Mouse (Mus musculus): ENCODE measurements around the gene Psmc1.
A peak's percentile ranks its signal among the peaks of the same experiment; 100 is the strongest.

The Psmc1 gene

DNA sequence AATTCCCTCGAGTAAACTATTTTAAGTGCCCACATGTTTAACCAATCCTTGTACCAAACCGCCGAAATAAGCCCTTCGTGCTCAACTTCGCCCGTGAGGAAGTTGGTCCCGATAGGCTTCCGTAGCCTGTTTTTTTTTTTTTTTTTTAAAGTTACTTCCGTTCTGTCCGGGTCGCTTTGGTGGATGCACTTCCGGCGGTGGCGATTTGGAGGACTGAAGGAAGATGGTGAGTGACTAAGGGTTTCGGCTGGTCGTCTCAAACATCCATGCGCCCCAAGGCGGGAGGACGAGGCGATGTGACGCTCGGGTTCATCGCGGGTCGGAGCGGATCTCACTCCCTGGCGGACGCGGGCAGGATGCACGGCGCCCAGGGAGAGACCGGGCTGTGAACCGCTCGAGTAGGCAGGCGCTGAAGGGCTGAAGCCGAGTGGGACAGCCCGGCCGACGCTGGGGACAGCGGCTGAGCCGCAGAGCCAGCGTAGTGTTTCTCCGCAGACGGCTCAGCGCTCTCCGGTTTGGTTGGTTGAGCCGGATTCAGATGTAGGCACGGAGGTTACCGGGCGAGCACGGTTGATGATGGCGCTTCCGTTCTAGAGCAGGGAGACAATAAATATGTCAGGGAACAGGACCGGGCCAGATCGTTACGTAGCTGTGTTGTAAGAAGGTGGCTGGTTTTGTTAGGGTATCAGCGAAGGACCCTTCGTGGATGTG is at the start of gene Psmc1:
Gene Psmc1, plus strand, starts transcription at position 169 of the 711 bp plus-strand sequence.
- peak; percentile 82 for DNase-seq

DNA sequence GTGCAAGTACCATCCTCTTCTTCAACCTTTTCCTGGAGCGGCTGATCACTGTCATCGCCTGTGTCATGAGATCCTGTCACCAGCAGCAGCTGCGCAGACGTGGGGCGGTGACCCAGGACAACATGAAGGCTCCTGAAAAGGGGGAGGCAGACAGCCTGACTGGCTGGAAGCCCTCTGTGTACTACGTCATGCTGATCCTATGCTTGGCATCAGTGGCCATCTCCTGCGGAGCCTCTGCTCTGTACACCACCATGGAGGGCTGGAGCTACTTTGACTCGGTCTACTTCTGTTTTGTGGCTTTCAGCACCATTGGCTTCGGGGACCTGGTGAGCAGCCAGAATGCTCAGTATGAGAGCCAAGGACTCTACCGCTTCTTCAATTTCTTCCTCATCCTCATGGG is 48.9 kb upstream of the Psmc1 start:
- no peak for DNase-seq

DNA sequence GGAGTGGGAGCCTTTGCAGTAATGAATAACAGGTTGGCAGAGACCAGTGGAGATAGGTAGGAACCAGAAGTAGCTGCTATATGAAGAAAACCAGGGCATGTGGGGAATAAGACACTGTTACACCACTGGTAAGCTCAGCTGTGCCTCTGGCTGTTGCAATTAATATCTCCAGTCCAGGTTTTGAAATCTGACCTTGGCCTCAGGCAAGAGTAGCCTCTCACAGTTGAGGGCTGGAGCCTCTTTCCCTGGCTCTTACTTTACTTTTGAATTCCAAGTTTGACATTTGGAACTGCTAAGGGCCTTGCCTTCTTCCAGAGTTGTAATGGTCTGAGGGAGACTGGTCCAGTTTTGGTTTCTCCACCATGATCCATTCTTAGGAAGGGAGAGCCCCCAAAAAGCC is 48.1 kb upstream of the Psmc1 start:
- no peak for DNase-seq

DNA sequence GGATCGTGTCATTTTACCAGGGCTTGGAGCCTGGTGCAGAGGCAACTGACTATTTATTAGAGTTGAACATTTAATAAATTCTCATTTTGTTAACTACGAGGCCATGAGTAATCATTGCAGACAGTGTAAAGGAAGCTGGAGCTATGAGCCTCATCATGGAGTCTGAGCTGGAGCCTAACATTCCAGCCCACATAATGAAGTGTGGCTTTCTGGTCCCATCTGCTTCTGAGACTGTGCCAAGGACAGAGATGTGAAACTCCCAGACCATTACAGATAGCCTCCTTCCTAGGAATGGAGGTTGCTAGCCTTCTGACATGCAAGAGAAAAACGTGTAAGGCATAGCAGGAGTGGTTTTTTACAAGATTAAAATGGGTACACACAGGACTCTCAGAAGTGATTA is 47.4 kb upstream of the Psmc1 start:
- no peak for DNase-seq

GRCm38 (mm10) chr12:100065109-100065508 is 44.8 kb upstream of the Psmc1 start:
- peak; percentile 38 for DNase-seq

GRCm38 (mm10) chr12:100067477-100067876 is 42.5 kb upstream of the Psmc1 start:
- DNase-seq: no peak

- DNase-seq: peak; percentile 54
These were observed 36.7 kb upstream of the Psmc1 start for GRCm38 (mm10) chr12:100073201-100073672.

- DNase-seq: no peak
These were observed 34.2 kb upstream of the Psmc1 start for GRCm38 (mm10) chr12:100075715-100076114.

- DNase-seq: no peak
These were observed 30.2 kb upstream of the Psmc1 start for GRCm38 (mm10) chr12:100079636-100080286.

DNA sequence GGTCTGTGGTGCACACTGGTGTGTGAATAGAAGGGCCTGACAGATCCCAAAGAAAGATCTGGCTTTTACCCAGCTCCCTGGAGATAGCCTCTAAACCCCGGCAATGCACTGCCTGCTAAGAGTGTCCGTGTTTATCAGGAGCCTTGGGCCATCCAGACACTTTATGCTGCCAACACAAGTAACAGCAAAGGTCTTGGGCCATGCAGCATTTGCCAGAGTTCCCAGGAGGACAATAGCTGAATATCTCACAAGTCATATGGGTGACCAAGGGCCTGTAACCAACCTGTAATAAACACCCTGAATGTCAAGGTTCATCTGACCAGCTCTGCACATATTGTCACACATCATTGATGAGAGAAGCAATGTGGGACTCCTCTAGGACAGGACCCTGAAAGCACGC is 21.9 kb upstream of the Psmc1 start:
- no peak for DNase-seq

GRCm38 (mm10) chr12:100089265-100089664 is 20.7 kb upstream of the Psmc1 start:
- no peak for DNase-seq

- DNase-seq: no peak
These were observed 19.2 kb upstream of the Psmc1 start for GRCm38 (mm10) chr12:100090750-100091149.

- no peak for DNase-seq
These were observed 16.9 kb upstream of the Psmc1 start for GRCm38 (mm10) chr12:100093046-100093445.

GRCm38 (mm10) chr12:100099971-100100706 is 9.8 kb upstream of the Psmc1 start:
- DNase-seq: no peak

GRCm38 (mm10) chr12:100100707-100101030 is 9.3 kb upstream of the Psmc1 start:
- DNase-seq: no peak

DNA sequence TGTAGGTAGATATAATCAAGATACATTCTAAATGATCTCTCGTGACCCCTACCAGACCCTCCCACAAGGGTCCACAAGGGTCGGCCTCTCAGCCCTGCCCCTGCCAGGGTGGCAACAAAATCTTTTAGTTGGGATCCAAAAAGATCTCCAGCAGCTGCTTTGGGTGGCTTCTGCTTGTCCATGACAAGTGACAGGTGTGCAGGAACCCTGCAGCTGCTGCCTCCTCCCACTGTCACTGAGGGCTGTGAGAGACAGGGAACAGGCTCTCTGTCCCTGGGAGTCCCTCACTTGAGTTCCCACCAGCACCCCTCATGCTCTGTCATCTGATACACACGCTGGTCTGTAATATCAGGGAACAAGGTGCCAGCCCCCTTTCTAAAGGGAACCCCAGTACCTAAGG is 8.3 kb upstream of the Psmc1 start:
- DNase-seq: no peak

DNA sequence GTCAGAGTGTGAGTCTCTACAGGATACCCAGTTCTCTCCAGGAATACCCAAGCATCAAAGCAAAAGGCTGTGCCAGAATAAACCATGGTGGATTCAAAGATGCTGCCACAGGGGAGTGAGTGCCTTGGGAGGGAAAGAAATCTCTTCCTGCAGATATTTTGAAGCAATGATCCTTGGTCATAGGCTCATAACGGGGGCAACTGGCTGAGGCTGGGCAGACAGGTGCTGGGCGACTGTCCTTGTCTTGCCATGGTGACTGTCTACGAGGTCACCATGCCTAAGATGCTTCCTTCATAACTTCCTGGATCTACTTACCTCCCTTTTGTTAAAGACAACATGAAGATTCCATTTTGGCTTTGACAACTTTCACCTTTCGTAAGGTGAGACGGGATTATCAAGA is 5.4 kb upstream of the Psmc1 start:
- no peak for DNase-seq

DNA sequence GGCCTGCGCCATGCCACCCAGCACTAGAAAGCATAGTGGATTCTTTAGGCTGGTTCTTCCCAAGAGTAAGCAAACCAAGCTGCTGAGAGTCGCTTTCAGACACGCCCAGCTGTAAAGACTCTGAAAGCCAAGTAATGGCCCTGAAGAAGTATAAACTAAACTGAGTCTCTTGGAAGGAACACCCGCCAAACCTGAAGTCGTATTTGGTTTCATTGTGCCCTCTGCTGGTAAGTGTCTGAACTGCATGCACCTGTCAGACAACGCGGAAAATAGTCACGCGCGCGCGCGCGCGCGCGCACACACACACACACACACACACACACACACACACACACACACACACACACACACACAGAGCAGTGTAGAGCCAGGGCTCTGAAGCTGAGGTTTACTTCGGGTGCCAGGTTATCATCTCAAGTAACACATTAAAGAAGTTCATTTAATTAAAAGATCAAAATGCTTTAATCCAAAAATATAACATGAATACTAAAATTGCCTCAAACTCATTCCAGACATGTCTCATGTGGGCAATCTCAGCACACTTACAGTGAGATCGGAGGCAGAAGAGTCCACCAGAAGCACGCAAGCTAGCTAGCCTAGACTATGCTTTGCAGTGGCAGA is 3.6 kb upstream of the Psmc1 start:
- DNase-seq: peak; percentile 76

DNA sequence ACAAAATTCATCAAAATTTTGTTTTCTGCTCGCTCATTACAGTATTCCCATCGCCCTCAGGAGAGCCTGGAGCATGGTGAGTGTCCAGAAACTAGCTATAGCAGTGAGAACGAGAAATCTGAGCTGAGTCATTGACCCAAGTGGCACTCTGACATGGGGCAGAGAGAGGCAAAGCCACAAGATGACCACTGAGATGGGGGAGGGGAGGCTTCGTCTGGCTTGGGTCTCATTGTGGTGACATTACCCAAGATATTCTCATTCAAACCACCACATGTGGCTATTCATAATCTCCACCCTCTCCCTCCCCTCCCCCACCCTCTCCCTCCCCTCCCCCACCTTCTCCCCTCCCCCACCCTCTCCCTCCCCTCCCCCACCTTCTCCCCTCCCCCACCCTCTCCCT is 2.5 kb upstream of the Psmc1 start:
- no peak for DNase-seq

GRCm38 (mm10) chr12:100115982-100116381 is 6.0 kb downstream of the Psmc1 start:
- DNase-seq: no peak

- peak; percentile 66 for DNase-seq
These were observed 13.0 kb downstream of the Psmc1 start for GRCm38 (mm10) chr12:100122921-100123381.

DNA sequence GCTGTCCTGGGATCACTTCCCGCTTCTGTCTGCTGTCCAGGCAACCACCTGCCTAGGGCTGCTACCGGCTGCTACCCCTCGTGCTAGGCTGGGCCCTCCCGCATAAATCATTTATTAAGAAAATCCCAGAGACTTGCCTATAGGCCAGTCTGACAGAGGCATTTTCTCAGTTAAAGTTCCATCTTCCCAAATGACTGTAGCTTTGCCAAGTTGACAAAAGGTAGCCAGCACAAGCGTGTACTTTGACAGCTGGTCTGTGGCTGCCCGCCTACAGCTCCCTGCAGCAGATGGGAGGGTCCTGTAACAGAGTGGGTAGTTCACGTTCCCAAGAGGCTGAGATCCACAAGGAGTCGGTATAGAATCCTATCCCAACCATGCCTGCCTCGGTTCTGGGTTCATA is 13.5 kb downstream of the Psmc1 start:
- peak; percentile 88 for DNase-seq

Measured in right cerebral cortex, adult 18-20 months (tissue).